Mouse (Mus musculus) hindbrain, postnatal 0 days (tissue): ENCODE data around the gene Pip4k2c. TPM values are rescaled to one million over a fixed set of nuclear protein-coding genes. Genes with fewer than 3 reads are reported as not detected.
A peak's percentile ranks its signal among the peaks of the same experiment; 100 is the strongest.

Experiments
- ATAC-seq: fragments of 200-750 bp; cut with Nextera tagmentation; 2 replicates; pipeline ENCODE4 v1.8.0; 2017; ENCODE audit warnings: mild to moderate bottlenecking, moderate TSS enrichment, moderate library complexity
- DNase-seq: peaks from one replicate; pipeline ENCODE4 v3.0.0-alpha.2; 2015; ENCODE audit warnings: low spot score
- H3K27ac ChIP-seq: fragments of 300-500 bp; sonication (generic); 2 replicates; pipeline ENCODE4 v1.5.1; 2014; ENCODE audit warnings: mild to moderate bottlenecking
- H3K27me3 ChIP-seq: fragments of 300-500 bp; sonication (generic); 2 replicates; pipeline ENCODE4 v1.6.1; 2014; ENCODE audit warnings: low read length, mixed read lengths; ENCODE audit not compliant: insufficient read depth
- H3K36me3 ChIP-seq: fragments of 300-500 bp; sonication (generic); 2 replicates; pipeline ENCODE4 v1.6.1; 2014; ENCODE audit warnings: low read length, mixed read lengths; ENCODE audit not compliant: insufficient read depth
- H3K4me1 ChIP-seq: fragments of 300-500 bp; sonication (generic); 2 replicates; pipeline ENCODE4 v1.6.1; 2014; ENCODE audit warnings: antibody characterized with exemption, low read length, mixed read lengths; ENCODE audit not compliant: insufficient read depth
- H3K4me2 ChIP-seq: fragments of 300-500 bp; sonication (generic); 2 replicates; pipeline ENCODE4 v1.6.1; 2014; ENCODE audit warnings: low read depth, mild to moderate bottlenecking, low read length, moderate library complexity, mixed read lengths
- H3K4me3 ChIP-seq: fragments of 300-500 bp; sonication (generic); 2 replicates; pipeline ENCODE4 v1.5.1; 2014; ENCODE audit warnings: low read length
- H3K9ac ChIP-seq: fragments of 300-500 bp; sonication (generic); replicated peaks from 2 replicates; pipeline ENCODE4 v1.6.1; 2014; ENCODE audit warnings: mild to moderate bottlenecking, low read length, moderate library complexity, mixed read lengths
- H3K9me3 ChIP-seq: fragments of 300-500 bp; sonication (generic); 2 replicates; pipeline ENCODE4 v1.6.1; 2016; ENCODE audit warnings: low read length, mixed read lengths
- CTCF ChIP-seq: IDR thresholded peaks from 2 replicates; pipeline ENCODE4 v1.5.1; 2016; ENCODE audit warnings: antibody characterized with exemption, control low read depth, low read depth
- WGBS: fragments of 180-500 bp; shearing (Covaris S2); extraction: QIAGEN DNeasy Blood & Tissue Kit; methylation state at CpG from one replicate; pipeline ENCODE4 v1.1.7; 2014; 5-methylcytosine and 5-hydroxymethylcytosine counted together
- polyA plus RNA-seq: library from polyadenylated mRNA; unstranded; fragments of >200 nt; fragmentation: Nextera tagmentation; extraction: Ambion mirVana; gene quantifications from 2 replicates; pipeline ENCODE4 v1.2.1, GENCODE M21; 2015
- total RNA-seq: library from RNA; depleted of rRNA; stranded (reverse); fragments of >200 nt; gene quantifications from 2 replicates; pipeline ENCODE4 v1.2.3, GENCODE M21; 2014

Pip4k2c gene
- total and polyA plus RNA-seq, 2 experiments from 2014 or later: 20.2 to 22.8 TPM

- 35% methylated on average over 3 of the region's 3 CpGs for WGBS
These were observed 30.7 kb downstream of the Pip4k2c start for GRCm38 (mm10) chr10:127180695-127181047.

DNA sequence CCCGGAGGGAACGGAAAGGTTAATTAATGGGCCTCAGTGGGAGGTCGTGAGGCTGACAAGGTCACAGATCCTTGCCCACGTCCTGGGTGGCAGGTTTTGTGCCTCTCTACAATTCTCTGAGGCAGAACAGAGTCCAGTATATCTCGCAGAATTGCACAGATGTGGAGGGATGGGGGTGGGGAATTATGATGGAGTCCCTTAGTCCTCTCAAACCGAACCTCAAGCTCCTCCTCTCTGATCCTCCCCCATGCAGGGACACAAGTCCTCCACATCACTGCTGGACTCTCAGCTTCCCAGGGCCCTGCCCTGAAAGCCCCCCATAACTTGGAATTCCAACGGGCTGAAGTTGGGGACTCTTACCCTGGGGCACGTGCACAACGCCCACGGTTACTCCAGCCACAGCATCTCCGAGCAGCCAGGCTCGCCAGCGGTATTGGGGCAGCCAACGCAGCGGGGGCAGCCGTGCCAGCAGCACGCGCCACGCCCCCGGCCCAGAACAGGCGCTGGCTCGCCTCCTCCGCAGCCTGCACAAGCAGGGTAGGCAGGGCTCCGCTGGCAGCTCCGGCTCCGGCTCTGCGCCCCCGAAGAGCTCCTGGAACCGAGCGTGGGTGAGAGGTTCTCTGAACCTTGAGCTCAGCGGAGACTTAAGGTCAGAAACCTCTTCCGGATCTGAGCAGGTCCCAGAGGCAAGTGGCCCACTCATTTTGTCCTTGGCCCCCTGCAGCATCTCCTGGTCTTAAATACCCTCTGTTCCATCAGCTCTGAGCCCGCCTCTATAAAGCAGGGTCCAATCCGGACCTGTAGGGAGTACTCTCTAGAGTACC lies 31.3 kb downstream of the Pip4k2c start, which contains the start of gene Slc26a10:
Gene Slc26a10, minus strand, starts transcription at position 775 of the 824 bp plus-strand sequence.
- Histone ChIP-seq H3K36me3 (no peaks in the 10 kb centered on the region), H3K27ac (no peak within 1 kb of the TSS), H3K4me1 (peaks cover 9% of the 10 kb centered on the region), H3K9me3 (no peaks in the 10 kb centered on the region), H3K9ac (0 out of 2 replicates have a peak within 1 kb of the TSS, but pooled peaks have one; percentile 24), H3K27me3 (peaks cover 21% of the 10 kb centered on the region), H3K4me2 (peak within 1 kb of the TSS; percentile 47), H3K4me3 (peak within 1 kb of the TSS; percentile 18)
- 3% methylated on average over 31 of the region's 34 CpGs for WGBS
- TF ChIP-seq CTCF: no peak
- ATAC-seq (0 out of 2 replicates have a peak, but pooled peaks have one; percentile 21), DNase-seq (peak; percentile 59)

More at GRCm38 (mm10) chr10:127180695-127181047, 30.7 kb downstream of the Pip4k2c start:
- Histone ChIP-seq H3K4me2 (peak overlapping the region; percentile 47; the same call in 1 of the 2 replicates), H3K9ac (no peak overlapping the region), H3K4me1 (peaks cover 9% of the 10 kb centered on the region), H3K27ac (no peak overlapping the region), H3K27me3 (peaks cover 21% of the 10 kb centered on the region), H3K4me3 (no peak overlapping the region), H3K9me3 (no peaks in the 10 kb centered on the region), H3K36me3 (no peaks in the 10 kb centered on the region)
- no peak for DNase-seq
- no peak for ATAC-seq
- TF ChIP-seq CTCF: no peak

- 5% methylated on average over 41 of the region's 41 CpGs for WGBS
- DNase-seq: no peak
- H3K27me3 ChIP-seq: peaks cover 21% of the 10 kb centered on the region
These were observed 32.9 kb downstream of the Pip4k2c start for GRCm38 (mm10) chr10:127178286-127179027.

GRCm38 (mm10) chr10:127177719-127178118 lies 33.7 kb downstream of the Pip4k2c start:
- Histone ChIP-seq H3K4me1 (peaks cover 9% of the 10 kb centered on the region), H3K4me2 (peak overlapping the region; percentile 59), H3K9ac (0 out of 2 replicates have a peak overlapping the region, but pooled peaks have one; percentile 21), H3K27me3 (peaks cover 21% of the 10 kb centered on the region), H3K4me3 (peak overlapping the region; percentile 26), H3K27ac (no peak overlapping the region), H3K36me3 (no peaks in the 10 kb centered on the region), H3K9me3 (no peaks in the 10 kb centered on the region)
- DNase-seq: peak; percentile 92
- TF ChIP-seq CTCF: peak; percentile 91
- under 1% methylated on average over 23 of the region's 23 CpGs for WGBS
- peak; percentile 80 for ATAC-seq

More at GRCm38 (mm10) chr10:127178286-127179027, 32.9 kb downstream of the Pip4k2c start:
- H3K9me3 ChIP-seq: no peaks in the 10 kb centered on the region
- H3K27ac ChIP-seq: no peak overlapping the region
- H3K4me3 ChIP-seq: peak overlapping the region; percentile 26
- H3K9ac ChIP-seq: 0 out of 2 replicates have a peak overlapping the region, but pooled peaks have one; percentile 21
- peaks cover 9% of the 10 kb centered on the region for H3K4me1 ChIP-seq
- TF ChIP-seq CTCF: no peak
- H3K4me2 ChIP-seq: peak overlapping the region; percentile 59
- H3K36me3 ChIP-seq: no peaks in the 10 kb centered on the region
- ATAC-seq: no peak

GRCm38 (mm10) chr10:127177235-127177634 lies 34.1 kb downstream of the Pip4k2c start:
- TF ChIP-seq CTCF: no peak
- Histone ChIP-seq H3K4me2 (no peak overlapping the region), H3K27me3 (peaks cover 21% of the 10 kb centered on the region), H3K4me1 (peaks cover 9% of the 10 kb centered on the region), H3K27ac (no peak overlapping the region), H3K9me3 (no peaks in the 10 kb centered on the region), H3K36me3 (no peaks in the 10 kb centered on the region), H3K9ac (no peak overlapping the region), H3K4me3 (no peak overlapping the region)
- ATAC-seq (no peak; the same call in 1 of the 2 replicates), DNase-seq (no peak)
- WGBS: 20% methylated on average over 9 of the region's 9 CpGs

DNA sequence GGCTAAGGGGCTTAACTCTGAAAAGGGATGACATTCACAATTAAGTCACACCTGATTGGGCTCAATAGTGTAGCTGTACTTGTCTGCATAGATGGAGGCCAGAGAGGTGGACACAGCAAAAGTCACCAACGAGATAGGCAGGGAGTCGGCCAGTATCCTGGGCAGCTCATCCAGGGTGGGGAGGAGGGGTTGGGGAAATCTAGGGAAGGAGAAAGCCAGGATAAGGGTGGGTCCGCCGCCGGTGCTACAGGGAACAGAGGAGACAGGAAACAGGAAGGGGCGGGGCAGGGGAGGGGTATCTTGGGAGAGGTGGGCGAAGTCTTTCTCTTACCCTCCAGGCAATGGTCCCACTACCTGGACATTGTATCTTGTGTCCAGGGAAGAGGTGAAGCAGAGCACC lies 34.6 kb downstream of the Pip4k2c start:
- H3K36me3 ChIP-seq: no peaks in the 10 kb centered on the region
- H3K9me3 ChIP-seq: no peaks in the 10 kb centered on the region
- no peak for TF ChIP-seq CTCF
- no peak overlapping the region for H3K9ac ChIP-seq
- WGBS: 9% methylated on average over 7 of the region's 7 CpGs
- DNase-seq (no peak), ATAC-seq (no peak)
- no peak overlapping the region for H3K4me3 ChIP-seq
- H3K4me2 ChIP-seq: no peak overlapping the region
- no peak overlapping the region for H3K27ac ChIP-seq
- H3K27me3 ChIP-seq: peaks cover 21% of the 10 kb centered on the region
- H3K4me1 ChIP-seq: peaks cover 9% of the 10 kb centered on the region
